Comparison of ENCODE assay signal across 9 mouse cellular contexts in genomic region chr4:140069563-140070330, GRCm38 (mm10).
DNase-seq lines count a peak whose midpoint lies in the region; ATAC-seq and TF ChIP-seq lines count a peak whose summit lies in the region.
"Had no signal": no experiment of that assay in that cellular context is flagged by ENCODE, and none has a peak within 500 bp of the region (broad histone marks: within the 10 kb centered on the region; RNA-seq: fewer than 3 reads in every experiment).

No protein-coding gene starts in this region.

- no peak for TF ChIP-seq CTCF in kidney, adult 2 months (conservative IDR thresholded peaks at IDR 0.05; ENCODE audit: insufficient read depth, insufficient read length, low read depth, low read length)

- peaks cover 19% of the 10 kb centered on the region for H3K27me3 ChIP-seq in hindbrain, embryonic 13.5 days
- peaks cover 19% of the 10 kb centered on the region for H3K27me3 ChIP-seq in neural tube, embryonic 13.5 days
- H3K27me3 ChIP-seq in kidney, adult 2 months (replicated peaks; ENCODE audit: control insufficient read depth, insufficient read depth, low read length) = no peaks in the 10 kb centered on the region

- no peaks in the 10 kb centered on the region for H3K9me3 ChIP-seq in hindbrain, embryonic 13.5 days
- H3K9me3 ChIP-seq in neural tube, embryonic 13.5 days = no peaks in the 10 kb centered on the region

- H3K4me3 ChIP-seq in hindbrain, embryonic 13.5 days = no peak overlapping the region
- no peak overlapping the region for H3K4me3 ChIP-seq in neural tube, embryonic 13.5 days
- H3K4me3 ChIP-seq in kidney, adult 2 months (ENCODE audit: insufficient read depth, low read depth, low read length) = no peak overlapping the region

- no peak overlapping the region for H3K9ac ChIP-seq in hindbrain, embryonic 13.5 days
- no peak overlapping the region for H3K9ac ChIP-seq in neural tube, embryonic 13.5 days

- H3K4me2 ChIP-seq in hindbrain, embryonic 13.5 days = no peak overlapping the region
- H3K4me2 ChIP-seq in neural tube, embryonic 13.5 days = no peak overlapping the region

- 12% methylated on average over 14 of the region's 15 CpGs for WGBS in hindbrain, embryonic 13.5 days
- WGBS in neural tube, embryonic 13.5 days = 8% methylated on average over 15 of the region's 15 CpGs
- WGBS in kidney, adult 2 months = 17% methylated on average over 15 of the region's 15 CpGs

- peaks cover 24% of the 10 kb centered on the region for H3K4me1 ChIP-seq in hindbrain, embryonic 13.5 days (replicated peaks)
- peaks cover 19% of the 10 kb centered on the region for H3K4me1 ChIP-seq in neural tube, embryonic 13.5 days (replicated peaks)
- H3K4me1 ChIP-seq in kidney, adult 2 months (ENCODE audit: control insufficient read depth, insufficient read depth, low read length) = no peaks in the 10 kb centered on the region

- peak overlapping the region; percentile 66 for H3K27ac ChIP-seq in hindbrain, embryonic 13.5 days
- H3K27ac ChIP-seq in neural tube, embryonic 13.5 days (replicated peaks) = 0 out of 2 replicates have a peak overlapping the region, but pooled peaks have one; percentile 46
- no peak overlapping the region for H3K27ac ChIP-seq in kidney, adult 2 months (ENCODE audit: insufficient read depth, low read depth, low read length)

- no peak for TF ChIP-seq POLR2A in kidney, adult 2 months (IDR thresholded peaks at IDR 0.05; ENCODE audit: low read depth, low read length)

- DNase-seq in frontal cortex, postnatal 25 days (ENCODE audit: low spot score in 2 of 2) = no peak
- peak; percentile 70 for DNase-seq in brain, embryonic 18.5 days (ENCODE audit: low read depth, low spot score)
- no peak for DNase-seq in adrenal gland, postnatal 36 days
- DNase-seq in adrenal gland, postnatal 4 days (ENCODE audit: low spot score in 2 of 2) = no peak
- no peak for DNase-seq in kidney, adult 2 months
- DNase-seq: thymus, adult 2 months had no signal

- peak; percentile 83 for ATAC-seq in frontal cortex, adult (ENCODE audit: low TSS enrichment)
- ATAC-seq in hindbrain, embryonic 13.5 days (ENCODE audit: low FRiP score) = peak; percentile 78
- peak; percentile 79 for ATAC-seq in neural tube, embryonic 13.5 days (ENCODE audit: low read depth)

- no peaks in the 10 kb centered on the region for H3K36me3 ChIP-seq in hindbrain, embryonic 13.5 days
- H3K36me3 ChIP-seq in neural tube, embryonic 13.5 days = no peaks in the 10 kb centered on the region
- H3K36me3 ChIP-seq in kidney, adult 2 months (ENCODE audit: control insufficient read depth, insufficient read depth, low read length) = no peaks in the 10 kb centered on the region
